Mouse (Mus musculus) thymus, adult 2 months (tissue): ENCODE measurements at regions not wholly inside any gene's neighbourhood (a gene's known extent, or its start where the extent isn't known, plus 50 kb on each side); places are given as distances from the start of the nearest gene placed in this dataset.

ENCODE experiments used
- DNase-seq: peaks from one replicate; pipeline ENCODE4 v3.0.0; 2021
- H3K27ac ChIP-seq: fragments of 200-500 bp; 2 replicates; pipeline ENCODE4 v1.5.1; 2012; ENCODE audit warnings: low read length, control low read depth; ENCODE audit not compliant: control insufficient read depth, insufficient read depth
- H3K27me3 ChIP-seq: fragments of 200-500 bp; 2 replicates; pipeline ENCODE4 v1.6.1; 2012; ENCODE audit warnings: mild to moderate bottlenecking, low read length, moderate library complexity, mixed read lengths; ENCODE audit not compliant: control insufficient read depth, insufficient read depth
- H3K36me3 ChIP-seq: fragments of 200-500 bp; 2 replicates; pipeline ENCODE4 v1.6.1; 2012; ENCODE audit warnings: mild to moderate bottlenecking, low read length, moderate library complexity; ENCODE audit not compliant: control insufficient read depth, insufficient read depth
- H3K4me1 ChIP-seq: fragments of 200-500 bp; replicated peaks from 2 replicates; pipeline ENCODE4 v1.6.1; 2012; ENCODE audit warnings: low read length; ENCODE audit not compliant: control insufficient read depth, insufficient read depth
- H3K4me3 ChIP-seq: fragments of 200-500 bp; 2 replicates; pipeline ENCODE4 v1.5.1; 2012; ENCODE audit warnings: mild to moderate bottlenecking, low read length, control low read depth, moderate library complexity; ENCODE audit not compliant: control insufficient read depth, insufficient read depth
- CTCF ChIP-seq: fragments of 200-500 bp; IDR thresholded peaks from 2 replicates; pipeline ENCODE4 v1.5.1; 2012; ENCODE audit warnings: mild to moderate bottlenecking, control low read depth, low read length, moderate library complexity, borderline replicate concordance; ENCODE audit not compliant: control insufficient read depth, poor library complexity, insufficient read depth; ENCODE audit errors: extremely low read depth
- POLR2A ChIP-seq: fragments of 200-500 bp; IDR thresholded peaks from 2 replicates; pipeline ENCODE4 v1.6.1; 2012; ENCODE audit warnings: mild to moderate bottlenecking, low read length, control low read depth, moderate library complexity; ENCODE audit not compliant: control insufficient read depth, poor library complexity, insufficient read depth; ENCODE audit errors: extremely low read depth
- WGBS: fragments of 180-500 bp; shearing (Covaris S2); methylation state at CpG from one replicate; pipeline ENCODE4 v1.1.7; 2018; 5-methylcytosine and 5-hydroxymethylcytosine counted together

- no peak for DNase-seq
These were observed 82.8 kb upstream of the Thbs1 start for GRCm38 (mm10) chr2:118028881-118029280.

DNA sequence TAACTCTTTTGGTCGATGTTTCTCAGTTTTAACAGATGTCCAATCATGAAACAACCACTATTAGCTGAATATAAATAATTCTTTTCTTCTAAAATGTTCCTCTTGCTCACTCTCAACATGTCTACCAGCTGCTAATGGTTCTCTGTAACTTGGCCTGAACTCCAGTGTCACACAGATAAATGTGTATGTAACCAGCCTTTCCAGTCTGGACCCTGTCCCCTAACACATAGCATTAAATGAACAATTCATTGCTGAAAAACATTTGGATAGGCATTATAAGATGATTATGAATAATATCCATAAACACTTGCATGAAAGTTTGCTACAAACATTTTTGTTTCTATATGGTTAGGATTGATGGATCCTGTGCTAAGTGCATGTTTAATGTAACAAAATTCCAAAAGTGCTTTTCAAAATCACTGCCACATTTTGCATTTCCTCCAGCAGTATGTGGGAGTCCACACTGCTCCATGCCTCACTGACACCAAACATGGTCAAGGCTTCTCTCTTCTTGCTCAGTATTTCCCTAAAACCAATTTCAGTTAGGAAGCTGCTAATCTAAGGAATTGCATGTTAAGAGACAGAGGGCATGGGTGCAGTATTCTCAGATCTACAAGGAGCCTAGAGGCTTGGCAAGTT lies 82.1 kb upstream of the Thbs1 start:
- no peaks in the 10 kb centered on the region for H3K4me1 ChIP-seq
- no peaks in the 10 kb centered on the region for H3K27me3 ChIP-seq
- H3K4me3 ChIP-seq = no peak overlapping the region
- DNase-seq = no peak
- no peak overlapping the region for H3K27ac ChIP-seq
- no peaks in the 10 kb centered on the region for H3K36me3 ChIP-seq
- WGBS = 2% methylated on average over 1 of the region's 1 CpGs
- TF ChIP-seq POLR2A (no peak), CTCF (no peak)

More at GRCm38 (mm10) chr2:118028881-118029280, 82.8 kb upstream of the Thbs1 start:
- 46% methylated on average over 1 of the region's 1 CpGs for WGBS
- H3K4me3 ChIP-seq = no peak overlapping the region
- no peaks in the 10 kb centered on the region for H3K36me3 ChIP-seq
- no peaks in the 10 kb centered on the region for H3K4me1 ChIP-seq
- TF ChIP-seq POLR2A (no peak), CTCF (no peak)
- no peaks in the 10 kb centered on the region for H3K27me3 ChIP-seq
- no peak overlapping the region for H3K27ac ChIP-seq

- DNase-seq = no peak
- no peak overlapping the region for H3K4me3 ChIP-seq
- H3K27me3 ChIP-seq = no peaks in the 10 kb centered on the region
- no peaks in the 10 kb centered on the region for H3K36me3 ChIP-seq
- H3K4me1 ChIP-seq = no peaks in the 10 kb centered on the region
- TF ChIP-seq POLR2A (no peak), CTCF (no peak)
- H3K27ac ChIP-seq = no peak overlapping the region
- WGBS = 72% methylated on average over 2 of the region's 2 CpGs
These were observed 80.0 kb upstream of the Thbs1 start for GRCm38 (mm10) chr2:118031662-118032061.

DNA sequence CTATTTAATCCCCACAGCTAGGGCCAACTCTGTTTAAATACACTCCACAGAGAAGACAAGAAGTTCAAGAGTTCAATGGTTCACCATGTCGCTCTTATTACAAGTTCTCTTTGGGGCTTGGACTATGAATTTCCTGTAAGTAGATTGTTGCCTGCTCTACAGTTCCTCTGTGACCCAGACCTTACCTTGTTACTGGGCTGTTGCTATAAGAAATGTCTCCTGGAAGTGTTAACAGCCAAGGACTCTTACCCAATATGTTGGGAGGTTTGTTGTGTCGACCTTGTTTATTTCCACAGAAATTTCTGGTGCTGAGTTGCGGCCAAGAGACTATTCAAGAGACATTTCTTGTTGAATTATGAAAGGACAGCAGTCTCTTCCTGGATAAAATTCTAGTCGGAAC lies 78.3 kb upstream of the Thbs1 start:
- WGBS = 93% methylated on average over 4 of the region's 4 CpGs
- TF ChIP-seq POLR2A = no peak
- no peak for TF ChIP-seq CTCF
- DNase-seq = no peak
- Histone ChIP-seq H3K4me3 (no peak overlapping the region), H3K27ac (no peak overlapping the region), H3K27me3 (no peaks in the 10 kb centered on the region), H3K36me3 (no peaks in the 10 kb centered on the region), H3K4me1 (no peaks in the 10 kb centered on the region)

DNA sequence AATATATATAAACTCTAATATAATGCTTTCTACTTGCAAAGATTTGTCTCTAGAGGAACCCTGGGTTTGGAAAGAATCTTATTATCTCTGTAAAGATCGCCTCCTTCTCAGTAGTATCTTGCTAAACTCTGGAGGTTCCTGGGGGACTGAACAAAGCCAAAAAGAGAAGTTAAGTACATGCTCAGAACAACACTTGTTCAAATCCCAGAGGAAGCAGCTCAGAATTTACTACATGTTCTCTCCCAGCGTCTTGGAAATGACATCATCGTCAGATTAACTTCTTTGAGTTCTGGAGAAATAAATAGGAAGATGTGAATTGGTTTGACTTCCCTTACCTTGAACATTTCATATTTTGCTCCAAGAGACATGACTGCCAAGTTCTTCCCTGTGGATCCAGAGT lies 77.7 kb upstream of the Thbs1 start:
- TF ChIP-seq POLR2A (no peak), CTCF (no peak)
- no peaks in the 10 kb centered on the region for H3K36me3 ChIP-seq
- WGBS = 92% methylated on average over 3 of the region's 3 CpGs

GRCm38 (mm10) chr2:118035333-118035732 lies 76.3 kb upstream of the Thbs1 start:
- Histone ChIP-seq H3K36me3 (no peaks in the 10 kb centered on the region), H3K27ac (no peak overlapping the region), H3K4me3 (no peak overlapping the region), H3K27me3 (no peaks in the 10 kb centered on the region), H3K4me1 (no peaks in the 10 kb centered on the region)
- TF ChIP-seq POLR2A = no peak
- TF ChIP-seq CTCF = no peak
- WGBS = 94% methylated on average over 1 of the region's 1 CpGs
- no peak for DNase-seq

More for the DNA sequence above, 77.7 kb upstream of the Thbs1 start:
- Histone ChIP-seq H3K27me3 (no peaks in the 10 kb centered on the region), H3K4me1 (no peaks in the 10 kb centered on the region), H3K27ac (no peak overlapping the region), H3K4me3 (no peak overlapping the region)
- DNase-seq = no peak

DNA sequence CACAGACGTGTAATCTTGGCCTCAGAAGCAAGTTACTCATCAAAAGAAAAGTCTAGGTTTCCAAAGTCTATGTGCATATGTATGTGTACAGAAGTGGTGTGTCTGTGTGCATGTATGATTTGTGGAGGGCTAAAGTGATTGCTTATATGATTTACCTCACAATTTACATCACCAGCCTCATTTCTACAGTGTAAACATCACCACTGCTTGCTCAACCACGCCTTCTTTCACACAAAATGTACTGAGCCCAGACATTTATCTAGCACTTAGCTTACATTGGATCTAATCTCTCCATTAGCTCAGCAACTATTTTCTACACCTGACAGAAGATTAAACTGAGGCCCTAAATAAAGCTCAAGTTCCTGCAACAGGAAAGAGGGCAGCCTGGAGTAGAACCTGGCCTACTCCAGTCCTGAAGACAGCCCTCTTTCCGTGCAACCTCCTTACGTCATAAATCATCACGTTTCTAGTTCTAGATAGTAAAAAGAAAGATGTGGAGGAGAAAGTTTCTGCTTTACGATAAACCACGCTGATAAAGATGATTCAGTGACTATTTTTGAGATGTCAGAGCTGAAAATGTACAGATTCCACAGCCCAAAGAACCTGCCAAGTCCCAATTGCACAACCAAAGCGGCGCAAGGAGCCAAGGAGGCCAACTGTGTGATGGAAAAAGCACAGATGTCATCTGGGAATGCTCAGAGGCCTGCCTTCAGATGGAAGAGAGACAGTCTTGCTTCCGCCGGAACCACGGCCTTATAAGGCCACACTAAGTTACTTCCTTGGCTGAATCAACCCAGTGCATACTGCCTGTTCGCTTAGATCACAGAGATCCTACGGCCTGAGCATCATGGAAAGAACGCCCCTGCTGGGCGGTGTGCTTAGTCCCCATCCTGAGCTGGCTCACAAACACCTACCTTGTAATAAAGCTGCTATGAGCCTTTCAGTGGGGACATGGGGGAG lies 72.5 kb upstream of the Thbs1 start:
- no peak for DNase-seq
- TF ChIP-seq CTCF (no peak), POLR2A (no peak)
- Histone ChIP-seq H3K4me1 (no peaks in the 10 kb centered on the region), H3K27ac (no peak overlapping the region), H3K4me3 (no peak overlapping the region), H3K36me3 (no peaks in the 10 kb centered on the region), H3K27me3 (no peaks in the 10 kb centered on the region)
- WGBS = 91% methylated on average over 16 of the region's 16 CpGs
